Comparison of ENCODE assay signal across 25 mouse cellular contexts in genomic region chr5:24208505-24208904, GRCm38 (mm10).
"Had no signal": no experiment of that assay in that cellular context is flagged by ENCODE, and none has a peak within 500 bp of the region (broad histone marks: within the 10 kb centered on the region; RNA-seq: fewer than 3 reads in every experiment).

No protein-coding gene starts in this region.

- H3K4me1 ChIP-seq: heart, embryonic 13.5 days; heart, embryonic 15.5 days; hindbrain, embryonic 13.5 days; hindbrain, embryonic 15.5 days; kidney, embryonic 15.5 days; limb, embryonic 12.5 days had no signal

- DNase-seq: gastrocnemius, postnatal 14 days; gastrocnemius, postnatal 36 days; heart, adult 11 months; heart, adult 2 months; heart, postnatal 14 days; heart, postnatal 36 days; kidney, adult 11 months; kidney, adult 2 months; kidney, adult 9 months; kidney, postnatal 14 days; kidney, postnatal 4 days; layer of hippocampus, adult 9-11 months; layer of hippocampus, postnatal 36 days; liver; liver, embryonic 13.5 days had no signal

- H3K9me3 ChIP-seq: heart, embryonic 13.5 days; heart, embryonic 15.5 days; hindbrain, embryonic 13.5 days; hindbrain, embryonic 15.5 days; kidney, embryonic 15.5 days; limb, embryonic 10.5 days; limb, embryonic 12.5 days; liver, embryonic 13.5 days had no signal

- H3K4me3 ChIP-seq: heart, adult 2 months; heart, embryonic 13.5 days; heart, embryonic 15.5 days; hindbrain, embryonic 13.5 days; hindbrain, embryonic 15.5 days; kidney, embryonic 15.5 days; limb, embryonic 10.5 days; limb, embryonic 12.5 days; liver, embryonic 13.5 days had no signal

- H3K9ac ChIP-seq: heart, embryonic 13.5 days; heart, embryonic 15.5 days; hindbrain, embryonic 13.5 days; hindbrain, embryonic 15.5 days; kidney, embryonic 15.5 days; limb, embryonic 12.5 days; liver, embryonic 13.5 days had no signal

- H3K27ac ChIP-seq: heart, adult 2 months; heart, embryonic 13.5 days; heart, embryonic 15.5 days; hindbrain, embryonic 13.5 days; hindbrain, embryonic 15.5 days; hindbrain, postnatal 0 days; kidney, embryonic 15.5 days; kidney, postnatal 0 days; limb, embryonic 10.5 days; limb, embryonic 12.5 days; liver, embryonic 13.5 days had no signal

- H3K27me3 ChIP-seq: heart, embryonic 13.5 days; heart, embryonic 15.5 days; hindbrain, embryonic 15.5 days; kidney, embryonic 15.5 days; limb, embryonic 12.5 days; liver, embryonic 13.5 days had no signal

- H3K36me3 ChIP-seq: heart, embryonic 13.5 days; heart, embryonic 15.5 days; hindbrain, embryonic 13.5 days; hindbrain, embryonic 15.5 days; kidney, embryonic 15.5 days; limb, embryonic 10.5 days; limb, embryonic 12.5 days; liver, embryonic 13.5 days had no signal

- ATAC-seq: hindbrain, postnatal 0 days; intestine, embryonic 16.5 days had no signal
